Mouse (Mus musculus): ENCODE measurements around the gene Acot3.

DNA sequence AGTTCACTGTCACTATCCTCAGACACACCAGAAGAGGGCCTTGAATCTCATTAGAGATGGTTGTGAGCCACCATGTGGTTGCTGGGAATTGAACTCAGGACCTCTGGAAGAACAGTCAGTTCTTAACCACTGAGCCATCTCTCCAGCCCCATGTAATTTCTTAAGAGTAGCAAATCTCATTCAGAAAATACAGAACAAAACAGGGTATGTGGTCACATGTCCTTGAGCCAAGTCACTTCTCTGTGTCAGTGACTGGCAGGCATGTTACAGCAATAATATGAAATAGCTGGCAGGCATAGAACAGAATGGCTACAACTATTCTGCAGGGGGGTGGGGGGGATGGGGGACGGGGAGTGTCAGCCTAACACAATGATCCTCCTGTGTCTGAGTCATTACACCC, 48.1 kb downstream of the Acot3 start:
- TF ChIP-seq CTCF (IDR thresholded peaks at IDR 0.05; ENCODE audit: control insufficient read depth, insufficient read depth, low read length), result no peak
- no peak for TF ChIP-seq POLR2A (IDR thresholded peaks at IDR 0.05; ENCODE audit: borderline replicate concordance, control insufficient read depth, low read depth, low read length)

Data from bone marrow, adult 2 months (tissue).